Mouse (Mus musculus) lung, embryonic 16.5 days (tissue): ENCODE data around the gene Grtp1. TPM values are rescaled to one million over a fixed set of nuclear protein-coding genes. Genes with fewer than 3 reads are reported as not detected.
"Not testable (repeated sequence)": the region's sequence is repeated elsewhere in the genome, so short reads cannot be mapped to it uniquely, and the experiment has no call there.

Experiments
- ATAC-seq: fragments of 200-750 bp; cut with Nextera tagmentation; 2 replicates; pipeline ENCODE4 v1.8.0; 2017; ENCODE audit warnings: low read depth, mild to moderate bottlenecking, moderate library complexity
- H3K27ac ChIP-seq: fragments of 300-500 bp; sonication (generic); 2 replicates; pipeline ENCODE4 v1.5.1; 2014; ENCODE audit warnings: mild to moderate bottlenecking, control low read depth, low read length
- H3K27me3 ChIP-seq: fragments of 300-500 bp; sonication (generic); 2 replicates; pipeline ENCODE4 v1.6.1; 2014; ENCODE audit warnings: low read depth, low read length, mixed read lengths; ENCODE audit not compliant: control insufficient read depth, insufficient read depth
- H3K36me3 ChIP-seq: fragments of 300-500 bp; sonication (generic); 2 replicates; pipeline ENCODE4 v1.6.1; 2014; ENCODE audit warnings: low read length; ENCODE audit not compliant: control insufficient read depth, insufficient read depth
- H3K4me1 ChIP-seq: fragments of 300-500 bp; sonication (generic); replicated peaks from 2 replicates; pipeline ENCODE4 v1.6.1; 2014; ENCODE audit warnings: low read length, mixed read lengths; ENCODE audit not compliant: control insufficient read depth, insufficient read depth
- H3K4me2 ChIP-seq: fragments of 300-500 bp; sonication (generic); 2 replicates; pipeline ENCODE4 v1.6.1; 2014; ENCODE audit warnings: low read depth, low read length, control low read depth
- H3K4me3 ChIP-seq: fragments of 300-500 bp; sonication (generic); 2 replicates; pipeline ENCODE4 v1.5.1; 2014; ENCODE audit warnings: mild to moderate bottlenecking, low read length, control low read depth
- H3K9ac ChIP-seq: fragments of 300-500 bp; sonication (generic); 2 replicates; pipeline ENCODE4 v1.6.1; 2014; ENCODE audit warnings: low read length, control low read depth
- H3K9me3 ChIP-seq: fragments of 300-500 bp; sonication (generic); 2 replicates; pipeline ENCODE4 v1.6.1; 2016; ENCODE audit warnings: low read length; ENCODE audit not compliant: control insufficient read depth
- WGBS: fragments of 180-500 bp; shearing (Covaris S2); extraction: QIAGEN DNeasy Blood & Tissue Kit; methylation state at CpG from one replicate; pipeline ENCODE4 v1.1.7; 2014; 5-methylcytosine and 5-hydroxymethylcytosine counted together
- polyA plus RNA-seq: library from polyadenylated mRNA; unstranded; fragments of >200 nt; fragmentation: Nextera tagmentation; extraction: Ambion mirVana; gene quantifications from 2 replicates; pipeline ENCODE4 v1.2.1, GENCODE M21; 2015

Grtp1 gene
- polyA plus RNA-seq, 1 experiment from 2014 or later, result 4.5 TPM

GRCm38 (mm10) chr8:13154099-13154498 lies 46.3 kb downstream of the Grtp1 start:
- Histone ChIP-seq H3K27me3 (no peaks in the 10 kb centered on the region), H3K4me1 (no peaks in the 10 kb centered on the region), H3K4me3 (no peak overlapping the region), H3K36me3 (no peaks in the 10 kb centered on the region; the same call in 1 of the 2 replicates), H3K4me2 (no peak overlapping the region), H3K9ac (no peak overlapping the region), H3K9me3 (no peaks in the 10 kb centered on the region), H3K27ac (no peak overlapping the region)
- 77% methylated on average over 9 of the region's 9 CpGs for WGBS
- no peak for ATAC-seq

GRCm38 (mm10) chr8:13150929-13151328 lies 49.5 kb downstream of the Grtp1 start:
- H3K36me3 ChIP-seq, result peaks cover 7% of the 10 kb centered on the region
- no peaks in the 10 kb centered on the region for H3K4me1 ChIP-seq
- no peak overlapping the region for H3K4me2 ChIP-seq
- H3K27me3 ChIP-seq, result no peaks in the 10 kb centered on the region
- no peak overlapping the region for H3K27ac ChIP-seq
- WGBS, result 86% methylated on average over 2 of the region's 2 CpGs
- no peaks in the 10 kb centered on the region for H3K9me3 ChIP-seq
- no peak for ATAC-seq
- H3K9ac ChIP-seq, result no peak overlapping the region
- H3K4me3 ChIP-seq, result no peak overlapping the region

DNA sequence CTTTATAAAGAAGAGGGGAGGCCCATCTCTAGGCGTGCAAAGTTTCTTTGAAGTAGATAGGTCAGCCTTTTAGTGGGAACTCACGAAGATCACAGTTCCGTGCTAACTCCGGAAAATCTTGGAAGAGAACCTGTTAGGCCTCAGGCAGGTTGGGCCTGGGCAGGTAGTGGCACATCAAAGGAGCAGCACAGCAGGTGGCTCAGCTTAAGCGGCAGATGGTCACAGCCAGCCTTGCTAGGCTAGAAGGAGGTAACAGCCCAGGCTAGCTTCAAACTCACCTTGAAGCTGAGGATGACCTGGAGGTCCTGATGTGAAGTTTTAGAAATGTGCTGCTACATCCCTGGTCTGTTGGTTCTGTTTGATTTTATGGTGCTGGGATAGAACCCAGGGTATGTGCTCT lies 50.6 kb downstream of the Grtp1 start:
- ATAC-seq, result no peak
- H3K9ac ChIP-seq, result no peak overlapping the region
- no peaks in the 10 kb centered on the region for H3K4me1 ChIP-seq
- no peak overlapping the region for H3K4me2 ChIP-seq
- 57% methylated on average over 5 of the region's 5 CpGs for whole genome bisulfite sequencing
- no peak overlapping the region for H3K27ac ChIP-seq
- H3K27me3 ChIP-seq, result no peaks in the 10 kb centered on the region
- no peaks in the 10 kb centered on the region for H3K9me3 ChIP-seq
- H3K4me3 ChIP-seq, result no peak overlapping the region
- peaks cover 14% of the 10 kb centered on the region for H3K36me3 ChIP-seq

GRCm38 (mm10) chr8:13149287-13149686 lies 51.1 kb downstream of the Grtp1 start:
- Histone ChIP-seq H3K4me1 (no peaks in the 10 kb centered on the region), H3K4me2 (no peak overlapping the region), H3K27me3 (no peaks in the 10 kb centered on the region), H3K4me3 (no peak overlapping the region), H3K9ac (no peak overlapping the region), H3K27ac (no peak overlapping the region), H3K9me3 (no peaks in the 10 kb centered on the region), H3K36me3 (peaks cover 19% of the 10 kb centered on the region)
- ATAC-seq, result no peak
- 99% methylated on average over 2 of the region's 2 CpGs for WGBS

GRCm38 (mm10) chr8:13148476-13148875 lies 51.9 kb downstream of the Grtp1 start:
- ATAC-seq, result no peak
- Histone ChIP-seq H3K27me3 (no peaks in the 10 kb centered on the region), H3K9ac (no peak overlapping the region), H3K27ac (no peak overlapping the region), H3K4me2 (no peak overlapping the region), H3K9me3 (no peaks in the 10 kb centered on the region), H3K4me1 (no peaks in the 10 kb centered on the region), H3K36me3 (peaks cover 26% of the 10 kb centered on the region), H3K4me3 (no peak overlapping the region)
- 82% methylated on average over 2 of the region's 2 CpGs for WGBS

GRCm38 (mm10) chr8:13141681-13142080 lies 58.7 kb downstream of the Grtp1 start:
- Histone ChIP-seq H3K4me1 (no peaks in the 10 kb centered on the region), H3K27me3 (no peaks in the 10 kb centered on the region), H3K36me3 (peaks cover 69% of the 10 kb centered on the region), H3K9ac (no peak overlapping the region), H3K9me3 (no peaks in the 10 kb centered on the region), H3K4me2 (no peak overlapping the region), H3K27ac (no peak overlapping the region), H3K4me3 (no peak overlapping the region)
- no peak for ATAC-seq
- WGBS, result 89% methylated on average over 5 of the region's 5 CpGs

DNA sequence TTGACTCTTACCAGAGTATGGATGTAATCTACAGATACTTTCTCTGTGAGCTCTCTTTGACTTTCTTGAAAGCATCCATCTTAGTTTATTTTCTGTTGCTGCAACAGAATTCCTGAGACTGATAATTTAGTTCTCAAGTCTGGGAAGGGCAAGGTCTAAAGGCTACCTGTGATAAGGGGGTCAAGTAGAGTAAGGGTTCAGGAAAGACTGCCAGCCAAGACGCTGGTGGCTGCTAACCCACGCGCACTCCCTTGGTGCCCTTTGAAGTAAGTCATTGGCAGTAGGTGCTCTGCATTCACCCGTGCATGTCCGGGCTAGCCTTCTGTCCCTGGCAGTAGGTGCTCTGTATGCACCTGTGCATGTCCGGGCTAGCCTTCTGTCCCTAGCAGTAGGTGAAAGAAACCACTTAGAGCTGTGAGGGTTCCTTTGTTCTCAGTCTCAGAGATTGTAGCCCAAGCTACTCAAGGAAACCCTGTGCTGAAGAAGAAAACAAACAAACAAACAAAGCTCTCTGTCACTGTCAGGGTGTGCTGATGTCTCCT lies 60.7 kb downstream of the Grtp1 start:
- Histone ChIP-seq H3K27me3 (no peaks in the 10 kb centered on the region), H3K4me2 (no peak overlapping the region), H3K9me3 (no peaks in the 10 kb centered on the region), H3K4me1 (no peaks in the 10 kb centered on the region), H3K9ac (no peak overlapping the region), H3K36me3 (peaks cover 70% of the 10 kb centered on the region), H3K4me3 (no peak overlapping the region), H3K27ac (no peak overlapping the region)
- WGBS, result 90% methylated on average over 6 of the region's 6 CpGs
- no peak for ATAC-seq

DNA sequence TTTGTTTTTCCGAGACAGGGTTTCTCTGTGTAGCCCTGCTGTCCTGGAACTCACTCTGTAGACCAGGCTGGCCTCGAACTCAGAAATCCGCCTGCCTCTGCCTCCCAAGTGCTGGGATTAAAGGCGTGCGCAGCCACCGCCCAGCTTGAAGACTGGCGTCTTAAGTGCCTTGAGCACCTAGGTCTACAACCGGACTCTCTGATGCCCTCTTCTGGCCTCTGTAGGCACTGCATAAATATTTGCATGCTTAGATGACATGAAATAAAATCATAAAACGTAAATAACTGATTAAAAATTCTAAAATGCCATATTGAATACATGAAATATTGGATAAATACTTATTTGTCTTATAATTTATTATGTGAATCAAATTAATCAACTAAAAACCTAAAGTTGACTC lies 68.2 kb downstream of the Grtp1 start:
- 63% methylated on average over 9 of the region's 9 CpGs for WGBS
- ATAC-seq, result not testable (repeated sequence)

DNA sequence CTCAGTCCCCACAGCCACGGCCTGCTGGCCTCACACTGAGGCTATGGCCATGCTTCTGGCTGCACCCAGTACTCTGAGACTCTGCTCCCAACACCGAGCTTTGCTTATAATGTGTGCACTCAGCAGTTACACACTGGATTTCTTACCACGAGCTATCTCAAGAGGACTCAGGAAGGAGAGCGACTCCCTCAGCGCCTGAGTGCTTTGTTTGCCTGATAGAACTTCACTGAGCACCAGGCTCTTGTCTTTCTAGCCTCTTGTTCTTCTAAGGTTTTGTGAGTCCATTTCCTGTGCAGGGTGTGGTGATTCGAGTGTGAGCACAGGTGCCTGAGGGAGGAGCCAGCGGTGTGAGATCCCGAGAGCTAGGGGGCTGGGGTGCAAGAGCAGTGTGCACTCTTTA lies 75.5 kb downstream of the Grtp1 start:
- Histone ChIP-seq H3K27ac (no peak overlapping the region), H3K4me2 (no peak overlapping the region)

More for the DNA sequence above, 68.2 kb downstream of the Grtp1 start:
- H3K4me2 ChIP-seq, H3K9me3 ChIP-seq, H3K27ac ChIP-seq, H3K27me3 ChIP-seq, H3K4me3 ChIP-seq, H3K4me1 ChIP-seq, H3K9ac ChIP-seq: not testable (repeated sequence)
- H3K36me3 ChIP-seq, result peaks cover 56% of the 10 kb centered on the region

GRCm38 (mm10) chr8:13122887-13123421 lies 77.5 kb downstream of the Grtp1 start:
- Histone ChIP-seq H3K4me3 (no peak overlapping the region), H3K27me3 (no peaks in the 10 kb centered on the region), H3K9ac (no peak overlapping the region), H3K9me3 (no peaks in the 10 kb centered on the region), H3K36me3 (peaks cover 16% of the 10 kb centered on the region), H3K4me2 (no peak overlapping the region), H3K4me1 (no peaks in the 10 kb centered on the region), H3K27ac (no peak overlapping the region)
- WGBS, result 89% methylated on average over 7 of the region's 7 CpGs
- no peak for ATAC-seq

More for the DNA sequence above, 75.5 kb downstream of the Grtp1 start:
- Histone ChIP-seq H3K4me3 (no peak overlapping the region), H3K27me3 (no peaks in the 10 kb centered on the region), H3K4me1 (no peaks in the 10 kb centered on the region), H3K36me3 (peaks cover 25% of the 10 kb centered on the region), H3K9ac (no peak overlapping the region), H3K9me3 (no peaks in the 10 kb centered on the region)
- WGBS, result 73% methylated on average over 8 of the region's 8 CpGs
- no peak for ATAC-seq
